Mouse (Mus musculus) hindbrain, embryonic 12.5 days (tissue): ENCODE results near the gene Ly6g6c. TPM values are rescaled to one million over a fixed set of nuclear protein-coding genes. Genes with fewer than 3 reads are reported as not detected.
A peak's percentile ranks its signal among the peaks of the same experiment; 100 is the strongest.

Experiments
- ATAC-seq: fragments of 200-750 bp; cut with Nextera tagmentation; 2 replicates; pipeline ENCODE4 v1.8.0; 2017; ENCODE audit warnings: moderate TSS enrichment; ENCODE audit not compliant: low FRiP score
- H3K27ac ChIP-seq: fragments of 300-500 bp; sonication (generic); 2 replicates; pipeline ENCODE4 v1.5.1; 2016; ENCODE audit warnings: mild to moderate bottlenecking
- H3K27me3 ChIP-seq: fragments of 300-500 bp; sonication (generic); 2 replicates; pipeline ENCODE4 v1.6.1; 2016; ENCODE audit warnings: mild to moderate bottlenecking
- H3K36me3 ChIP-seq: fragments of 300-500 bp; sonication (generic); 2 replicates; pipeline ENCODE4 v1.6.1; 2016; ENCODE audit warnings: mild to moderate bottlenecking
- H3K4me1 ChIP-seq: fragments of 300-500 bp; sonication (generic); 2 replicates; pipeline ENCODE4 v1.6.1; 2016
- H3K4me2 ChIP-seq: fragments of 300-500 bp; sonication (generic); replicated peaks from 2 replicates; pipeline ENCODE4 v1.6.1; 2016; ENCODE audit warnings: mild to moderate bottlenecking
- H3K4me3 ChIP-seq: fragments of 300-500 bp; sonication (generic); 2 replicates; pipeline ENCODE4 v1.5.1; 2016; ENCODE audit warnings: mild to moderate bottlenecking
- H3K9ac ChIP-seq: fragments of 300-500 bp; sonication (generic); 2 replicates; pipeline ENCODE4 v1.6.1; 2016; ENCODE audit warnings: mild to moderate bottlenecking, moderate library complexity
- H3K9me3 ChIP-seq: fragments of 300-500 bp; sonication (generic); replicated peaks from 2 replicates; pipeline ENCODE4 v1.6.1; 2016; ENCODE audit warnings: mild to moderate bottlenecking
- WGBS: fragments of 180-500 bp; shearing (Covaris S2); methylation state at CpG from one replicate; pipeline ENCODE4 v1.1.7; 2016; 5-methylcytosine and 5-hydroxymethylcytosine counted together
- polyA plus RNA-seq: library from polyadenylated mRNA; unstranded; fragments of >200 nt; fragmentation: Nextera tagmentation; extraction: Ambion mirVana; gene quantifications from 2 replicates; pipeline ENCODE4 v1.2.1, GENCODE M21; 2016

Gene Ly6g6c
- not detected in 2 replicates for polyA plus RNA-seq

GRCm38 (mm10) chr17:35064951-35065947, at the start of gene Ly6g6c:
TSS of gene Ly6g6c (plus strand) at chr17:35065388.
- H3K27ac ChIP-seq, result no peak within 1 kb of the TSS
- no peak for ATAC-seq
- peaks cover 27% of the 10 kb centered on the region for H3K36me3 ChIP-seq
- peak within 1 kb of the TSS; percentile 25 for H3K4me3 ChIP-seq
- H3K9me3 ChIP-seq, result no peaks in the 10 kb centered on the region
- peaks cover 37% of the 10 kb centered on the region for H3K4me1 ChIP-seq
- H3K9ac ChIP-seq, result peak within 1 kb of the TSS; percentile 49
- under 1% methylated on average over 48 of the region's 48 CpGs for WGBS
- peak within 1 kb of the TSS; percentile 57 for H3K4me2 ChIP-seq
- H3K27me3 ChIP-seq, result peaks cover 52% of the 10 kb centered on the region

GRCm38 (mm10) chr17:35016376-35016775, 48.8 kb upstream of the Ly6g6c start, which contains the start of gene Vwa7:
TSS of gene Vwa7 (plus strand) at chr17:35016579.
- H3K9ac ChIP-seq, result no peak within 1 kb of the TSS; the same call in 1 of the 2 replicates
- peak; percentile 44; the same call in 1 of the 2 replicates for ATAC-seq
- 66% methylated on average over 12 of the region's 12 CpGs for WGBS
- peak within 1 kb of the TSS; percentile 23; the same call in 1 of the 2 replicates for H3K27ac ChIP-seq
- 0 out of 2 replicates have a peak within 1 kb of the TSS, but pooled peaks have one; percentile 2 for H3K4me2 ChIP-seq
- peaks cover 63% of the 10 kb centered on the region for H3K36me3 ChIP-seq
- no peak within 1 kb of the TSS for H3K4me3 ChIP-seq
- no peaks in the 10 kb centered on the region for H3K9me3 ChIP-seq
- peaks cover 9% of the 10 kb centered on the region for H3K4me1 ChIP-seq
- H3K27me3 ChIP-seq, result no peaks in the 10 kb centered on the region

GRCm38 (mm10) chr17:35016791-35017705, 48.1 kb upstream of the Ly6g6c start:
- no peaks in the 10 kb centered on the region for H3K9me3 ChIP-seq
- H3K4me1 ChIP-seq, result peaks cover 14% of the 10 kb centered on the region
- no peak overlapping the region for H3K4me3 ChIP-seq
- no peak overlapping the region for H3K4me2 ChIP-seq
- H3K9ac ChIP-seq, result no peak overlapping the region; the same call in 1 of the 2 replicates
- no peak for ATAC-seq
- no peaks in the 10 kb centered on the region for H3K27me3 ChIP-seq
- WGBS, result 84% methylated on average over 10 of the region's 10 CpGs
- H3K27ac ChIP-seq, result peak overlapping the region; percentile 23; the same call in 1 of the 2 replicates
- peaks cover 57% of the 10 kb centered on the region for H3K36me3 ChIP-seq

GRCm38 (mm10) chr17:35017706-35018030, 47.5 kb upstream of the Ly6g6c start:
- Histone ChIP-seq H3K27ac (no peak overlapping the region), H3K9ac (no peak overlapping the region), H3K9me3 (no peaks in the 10 kb centered on the region), H3K4me1 (peaks cover 14% of the 10 kb centered on the region), H3K4me3 (no peak overlapping the region), H3K36me3 (peaks cover 50% of the 10 kb centered on the region), H3K4me2 (no peak overlapping the region), H3K27me3 (no peaks in the 10 kb centered on the region)
- no peak for ATAC-seq
- 77% methylated on average over 14 of the region's 14 CpGs for WGBS

GRCm38 (mm10) chr17:35018171-35018570, 47.0 kb upstream of the Ly6g6c start:
- Histone ChIP-seq H3K27ac (no peak overlapping the region), H3K9ac (no peak overlapping the region), H3K27me3 (no peaks in the 10 kb centered on the region), H3K4me3 (no peak overlapping the region), H3K9me3 (no peaks in the 10 kb centered on the region), H3K4me1 (peaks cover 14% of the 10 kb centered on the region), H3K36me3 (peaks cover 45% of the 10 kb centered on the region), H3K4me2 (no peak overlapping the region)
- 78% methylated on average over 3 of the region's 3 CpGs for WGBS
- ATAC-seq, result no peak

GRCm38 (mm10) chr17:35019894-35020293, 45.3 kb upstream of the Ly6g6c start:
- Histone ChIP-seq H3K9me3 (no peaks in the 10 kb centered on the region), H3K4me1 (peaks cover 14% of the 10 kb centered on the region), H3K27me3 (no peaks in the 10 kb centered on the region; the same call in 1 of the 2 replicates), H3K4me2 (no peak overlapping the region), H3K36me3 (peaks cover 28% of the 10 kb centered on the region), H3K4me3 (no peak overlapping the region), H3K9ac (no peak overlapping the region), H3K27ac (no peak overlapping the region)
- ATAC-seq, result no peak
- WGBS, result 72% methylated on average over 11 of the region's 11 CpGs

GRCm38 (mm10) chr17:35020551-35020950, 44.6 kb upstream of the Ly6g6c start:
- no peak overlapping the region for H3K9ac ChIP-seq
- H3K27me3 ChIP-seq, result no peaks in the 10 kb centered on the region; the same call in 1 of the 2 replicates
- no peak for ATAC-seq
- H3K4me2 ChIP-seq, result no peak overlapping the region
- H3K27ac ChIP-seq, result no peak overlapping the region
- no peaks in the 10 kb centered on the region for H3K9me3 ChIP-seq
- no peak overlapping the region for H3K4me3 ChIP-seq
- peaks cover 22% of the 10 kb centered on the region for H3K36me3 ChIP-seq
- WGBS, result 92% methylated on average over 8 of the region's 8 CpGs
- peaks cover 14% of the 10 kb centered on the region for H3K4me1 ChIP-seq

DNA sequence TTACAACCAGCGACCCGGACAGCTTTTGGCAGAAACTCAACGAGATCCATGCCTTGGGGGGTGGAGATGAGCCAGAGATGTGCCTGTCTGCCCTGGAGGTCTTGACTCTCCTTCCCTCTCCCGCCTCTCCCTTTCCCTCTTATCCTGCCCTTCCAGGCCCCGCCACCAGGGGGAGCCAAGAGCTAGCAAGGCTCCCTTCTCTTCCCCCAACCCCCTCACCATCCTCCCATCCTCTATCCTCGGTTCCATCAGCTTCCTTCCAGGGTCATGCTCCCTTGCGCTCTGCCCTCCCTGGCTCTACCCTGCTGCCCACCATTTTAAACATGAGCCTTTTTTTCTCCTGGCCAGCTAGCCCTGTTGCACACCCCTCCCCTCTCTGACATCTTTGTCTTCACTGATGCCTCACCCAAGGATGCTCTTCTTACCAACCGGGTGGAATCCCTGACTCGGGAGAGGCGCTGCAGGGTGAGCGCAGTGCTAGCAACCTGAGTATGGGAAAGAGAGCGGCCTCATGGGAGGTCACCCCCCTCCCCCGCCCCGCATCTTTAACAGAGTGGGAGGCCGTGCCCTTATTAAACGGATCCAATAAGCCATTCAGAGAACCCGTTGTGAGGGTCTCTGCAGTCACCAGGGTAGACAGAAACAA, 43.9 kb upstream of the Ly6g6c start:
- Histone ChIP-seq H3K4me3 (no peak overlapping the region), H3K9me3 (no peaks in the 10 kb centered on the region), H3K9ac (no peak overlapping the region), H3K36me3 (peaks cover 14% of the 10 kb centered on the region), H3K4me2 (peak overlapping the region; percentile 9; the same call in 1 of the 2 replicates), H3K27me3 (no peaks in the 10 kb centered on the region; the same call in 1 of the 2 replicates), H3K4me1 (peaks cover 18% of the 10 kb centered on the region), H3K27ac (peak overlapping the region; percentile 6; the same call in 1 of the 2 replicates)
- WGBS, result 6% methylated on average over 17 of the region's 17 CpGs
- ATAC-seq, result peak; percentile 58

DNA sequence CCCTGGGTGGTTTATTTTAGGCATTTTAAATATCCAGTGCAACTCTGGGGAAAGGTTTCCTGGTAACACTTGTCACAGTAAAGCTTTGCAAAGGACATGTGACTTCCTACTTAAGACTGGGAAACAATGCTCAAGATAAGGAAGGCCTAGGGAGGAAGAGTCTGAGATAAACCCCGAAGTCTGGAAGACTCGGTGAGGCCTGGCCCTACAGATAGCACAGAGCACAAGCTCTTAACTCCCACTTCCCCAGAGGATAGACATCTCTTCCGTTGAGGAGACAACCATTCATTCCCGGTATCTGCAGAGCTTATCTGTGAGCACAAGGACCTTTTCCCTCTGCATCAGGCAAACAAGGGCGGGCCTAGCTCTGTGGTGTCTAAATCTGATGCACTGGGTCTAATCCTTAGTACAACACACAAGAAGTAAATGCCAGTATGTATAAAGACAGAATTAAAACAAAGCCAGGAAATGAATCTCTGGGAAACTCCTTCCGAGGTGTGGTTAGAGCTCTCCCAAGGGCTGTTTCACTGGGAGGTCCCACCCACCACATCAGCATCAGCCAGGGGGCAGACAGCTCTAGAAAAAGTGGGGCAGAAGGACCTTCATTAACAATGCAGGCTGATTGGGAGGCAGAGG, 43.2 kb upstream of the Ly6g6c start:
- no peak overlapping the region for H3K9ac ChIP-seq

GRCm38 (mm10) chr17:35022541-35023060, 42.6 kb upstream of the Ly6g6c start:
- WGBS, result 96% methylated on average over 8 of the region's 8 CpGs
- no peak overlapping the region for H3K4me2 ChIP-seq
- H3K36me3 ChIP-seq, result peaks cover 3% of the 10 kb centered on the region; the same call in 1 of the 2 replicates
- no peak overlapping the region for H3K27ac ChIP-seq
- H3K27me3 ChIP-seq, result no peaks in the 10 kb centered on the region; the same call in 1 of the 2 replicates
- H3K4me3 ChIP-seq, result no peak overlapping the region
- H3K9me3 ChIP-seq, result no peaks in the 10 kb centered on the region
- ATAC-seq, result no peak
- peaks cover 26% of the 10 kb centered on the region for H3K4me1 ChIP-seq
- H3K9ac ChIP-seq, result no peak overlapping the region

More for the DNA sequence above, 43.2 kb upstream of the Ly6g6c start:
- Histone ChIP-seq H3K9me3 (no peaks in the 10 kb centered on the region), H3K36me3 (peaks cover 7% of the 10 kb centered on the region), H3K27me3 (no peaks in the 10 kb centered on the region; the same call in 1 of the 2 replicates), H3K27ac (0 out of 2 replicates have a peak overlapping the region, but pooled peaks have one; percentile 8), H3K4me2 (no peak overlapping the region), H3K4me3 (no peak overlapping the region), H3K4me1 (peaks cover 19% of the 10 kb centered on the region)
- ATAC-seq, result no peak
- 68% methylated on average over 6 of the region's 6 CpGs for WGBS

- ATAC-seq, result no peak
- H3K4me3 ChIP-seq, result no peak overlapping the region
- H3K4me1 ChIP-seq, result peaks cover 28% of the 10 kb centered on the region
- H3K27me3 ChIP-seq, result no peaks in the 10 kb centered on the region; the same call in 1 of the 2 replicates
- no peaks in the 10 kb centered on the region for H3K9me3 ChIP-seq
- 81% methylated on average over 5 of the region's 5 CpGs for WGBS
- H3K4me2 ChIP-seq, result no peak overlapping the region
- no peaks in the 10 kb centered on the region for H3K36me3 ChIP-seq
- no peak overlapping the region for H3K27ac ChIP-seq
- no peak overlapping the region for H3K9ac ChIP-seq
Observed at GRCm38 (mm10) chr17:35023221-35023620, 42.0 kb upstream of the Ly6g6c start.
